Mouse (Mus musculus) lung, postnatal 0 days (tissue): ENCODE measurements around the gene Accs. TPM values are rescaled to one million over a fixed set of nuclear protein-coding genes. Genes with fewer than 3 reads are reported as not detected.

Experiments used
- ATAC-seq: fragments of 200-750 bp; cut with Nextera tagmentation; 2 replicates; pipeline ENCODE4 v1.8.0; 2017; ENCODE audit warnings: moderate library complexity
- DNase-seq: peaks from one replicate; pipeline ENCODE4 v3.0.0-alpha.2; 2016; ENCODE audit warnings: low spot score
- H3K27ac ChIP-seq: fragments of 300-500 bp; sonication (generic); 2 replicates; pipeline ENCODE4 v1.5.1; 2014; ENCODE audit warnings: antibody characterized with exemption, mild to moderate bottlenecking, low read length, mixed read lengths
- H3K27me3 ChIP-seq: fragments of 300-500 bp; sonication (generic); replicated peaks from 2 replicates; pipeline ENCODE4 v1.6.1; 2014; ENCODE audit warnings: low read length, mixed read lengths; ENCODE audit not compliant: insufficient read depth
- H3K36me3 ChIP-seq: fragments of 300-500 bp; sonication (generic); 2 replicates; pipeline ENCODE4 v1.6.1; 2014; ENCODE audit warnings: low read length, mixed read lengths; ENCODE audit not compliant: insufficient read depth
- H3K4me1 ChIP-seq: fragments of 300-500 bp; sonication (generic); 2 replicates; pipeline ENCODE4 v1.6.1; 2014; ENCODE audit warnings: antibody characterized with exemption, low read depth, low read length, mixed read lengths; ENCODE audit not compliant: insufficient read depth
- H3K4me2 ChIP-seq: fragments of 300-500 bp; sonication (generic); replicated peaks from 2 replicates; pipeline ENCODE4 v1.6.1; 2014; ENCODE audit warnings: low read depth, mild to moderate bottlenecking, low read length, moderate library complexity, mixed read lengths
- H3K4me3 ChIP-seq: fragments of 300-500 bp; sonication (generic); 2 replicates; pipeline ENCODE4 v1.5.1; 2014; ENCODE audit warnings: low read depth, low read length
- H3K9ac ChIP-seq: fragments of 300-500 bp; sonication (generic); replicated peaks from 2 replicates; pipeline ENCODE4 v1.6.1; 2014; ENCODE audit warnings: low read depth, mild to moderate bottlenecking
- H3K9me3 ChIP-seq: fragments of 300-500 bp; sonication (generic); 2 replicates; pipeline ENCODE4 v1.6.1; 2016; ENCODE audit warnings: low read length, mixed read lengths
- CTCF ChIP-seq: IDR thresholded peaks from 2 replicates; pipeline ENCODE4 v1.5.1; 2016; ENCODE audit warnings: antibody characterized with exemption, mild to moderate bottlenecking
- EP300 ChIP-seq: IDR thresholded peaks from 2 replicates; pipeline ENCODE4 v1.6.1; 2016; ENCODE audit warnings: antibody characterized with exemption, mild to moderate bottlenecking, control low read depth
- WGBS: fragments of 180-500 bp; shearing (Covaris S2); extraction: QIAGEN DNeasy Blood & Tissue Kit; methylation state at CpG from one replicate; pipeline ENCODE4 v1.1.7; 2014; 5-methylcytosine and 5-hydroxymethylcytosine counted together
- polyA plus RNA-seq: library from polyadenylated mRNA; unstranded; fragments of >200 nt; fragmentation: Nextera tagmentation; extraction: Ambion mirVana; gene quantifications from 2 replicates; pipeline ENCODE4 v1.2.1, GENCODE M21; 2015

Gene Accs
- polyA plus RNA-seq, 1 experiment from 2014 or later = 6.0 TPM

DNA sequence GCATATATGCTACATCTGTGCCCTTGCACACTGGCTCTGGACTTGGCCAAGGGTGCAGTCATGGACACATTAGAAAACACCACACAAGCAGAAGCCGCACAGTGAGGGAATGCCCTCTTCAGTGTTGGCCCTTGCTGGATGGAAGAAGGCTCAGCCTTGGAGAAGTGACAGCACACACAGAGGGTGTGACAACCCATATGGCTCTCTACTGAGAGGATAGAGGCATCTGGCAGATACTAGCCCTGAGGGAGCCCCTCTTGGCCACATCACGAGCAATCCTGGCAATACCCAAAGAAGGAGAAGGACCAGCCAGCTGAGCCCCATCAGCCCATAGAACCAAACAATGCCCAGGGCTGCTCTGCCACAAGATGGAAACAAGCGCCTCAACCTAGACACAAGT lies 24.9 kb upstream of the Accs start:
- ATAC-seq (no peak), DNase-seq (no peak)
- Histone ChIP-seq H3K9me3 (no peaks in the 10 kb centered on the region), H3K4me3 (no peak overlapping the region), H3K9ac (no peak overlapping the region), H3K4me1 (no peaks in the 10 kb centered on the region), H3K4me2 (no peak overlapping the region), H3K36me3 (no peaks in the 10 kb centered on the region), H3K27me3 (no peaks in the 10 kb centered on the region), H3K27ac (no peak overlapping the region; the same call in 1 of the 2 replicates)
- WGBS = 85% methylated on average over 3 of the region's 3 CpGs
- TF ChIP-seq EP300 (no peak), CTCF (no peak)

DNA sequence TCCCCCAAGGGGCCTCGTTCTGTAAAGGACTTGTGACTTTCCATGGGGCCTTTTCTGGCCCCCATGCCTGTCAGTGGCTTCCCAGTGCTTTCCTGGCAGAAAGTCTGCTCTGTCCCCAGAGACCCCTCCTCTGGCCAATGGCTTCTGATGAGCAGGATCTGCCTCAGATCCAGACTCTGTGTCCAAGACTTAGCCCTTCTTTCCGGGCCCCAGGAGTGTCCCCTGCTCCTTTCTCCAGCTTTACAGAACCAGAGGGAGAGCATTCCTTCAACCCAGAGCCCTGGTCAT lies 24.4 kb upstream of the Accs start:
- Histone ChIP-seq H3K9me3 (no peaks in the 10 kb centered on the region), H3K4me1 (no peaks in the 10 kb centered on the region), H3K27me3 (no peaks in the 10 kb centered on the region), H3K27ac (no peak overlapping the region; the same call in 1 of the 2 replicates), H3K36me3 (no peaks in the 10 kb centered on the region), H3K9ac (no peak overlapping the region), H3K4me3 (no peak overlapping the region), H3K4me2 (no peak overlapping the region)
- no peak for TF ChIP-seq CTCF
- no peak for TF ChIP-seq EP300
- ATAC-seq (no peak), DNase-seq (no peak)
- WGBS = 23% methylated on average over 2 of the region's 2 CpGs

DNA sequence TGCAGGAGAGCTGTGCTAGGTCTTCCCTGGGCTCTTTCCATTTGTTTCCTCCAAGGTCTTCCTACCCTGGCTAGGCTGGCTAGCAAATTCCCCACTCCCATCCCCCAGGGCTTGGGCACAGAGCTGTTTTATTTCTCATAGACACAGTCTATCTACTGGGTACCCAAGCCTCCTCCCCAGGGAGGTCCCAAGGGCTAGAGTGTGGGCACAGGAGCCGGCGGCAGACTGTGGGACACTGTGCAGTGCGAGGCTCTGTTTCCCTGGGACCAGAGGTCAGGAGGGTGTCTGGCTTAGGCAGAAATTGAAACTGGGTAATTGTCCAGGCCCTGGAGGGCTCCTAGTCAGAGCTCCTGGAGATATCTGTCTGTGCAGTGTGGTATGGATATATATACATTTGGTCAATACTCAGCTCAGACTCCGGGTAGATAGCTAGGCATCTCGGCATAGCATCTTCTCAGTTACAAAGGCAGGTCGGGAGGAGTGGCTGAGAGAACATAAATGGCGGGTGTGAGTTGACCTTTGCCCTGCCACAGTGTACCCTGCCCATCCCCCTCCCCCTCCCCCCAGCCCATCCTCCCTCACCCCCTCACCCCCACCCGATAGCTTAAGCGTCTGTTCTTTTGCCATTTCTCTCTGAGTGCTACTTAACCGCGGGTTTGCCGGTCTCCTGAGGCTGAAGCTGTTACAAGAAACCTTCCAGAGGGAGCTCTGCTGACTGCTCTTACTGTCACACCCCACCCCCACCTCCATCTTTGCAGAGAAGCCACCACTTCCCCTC lies 23.9 kb upstream of the Accs start:
- TF ChIP-seq CTCF (no peak), EP300 (no peak)
- no peaks in the 10 kb centered on the region for H3K9me3 ChIP-seq
- H3K27me3 ChIP-seq = no peaks in the 10 kb centered on the region
- H3K4me2 ChIP-seq = no peak overlapping the region
- WGBS = 23% methylated on average over 12 of the region's 12 CpGs
- H3K9ac ChIP-seq = no peak overlapping the region
- no peak overlapping the region for H3K4me3 ChIP-seq
- ATAC-seq (peak; percentile 55), DNase-seq (peak; percentile 52)
- no peaks in the 10 kb centered on the region for H3K36me3 ChIP-seq
- no peak overlapping the region; the same call in 1 of the 2 replicates for H3K27ac ChIP-seq
- no peaks in the 10 kb centered on the region for H3K4me1 ChIP-seq

DNA sequence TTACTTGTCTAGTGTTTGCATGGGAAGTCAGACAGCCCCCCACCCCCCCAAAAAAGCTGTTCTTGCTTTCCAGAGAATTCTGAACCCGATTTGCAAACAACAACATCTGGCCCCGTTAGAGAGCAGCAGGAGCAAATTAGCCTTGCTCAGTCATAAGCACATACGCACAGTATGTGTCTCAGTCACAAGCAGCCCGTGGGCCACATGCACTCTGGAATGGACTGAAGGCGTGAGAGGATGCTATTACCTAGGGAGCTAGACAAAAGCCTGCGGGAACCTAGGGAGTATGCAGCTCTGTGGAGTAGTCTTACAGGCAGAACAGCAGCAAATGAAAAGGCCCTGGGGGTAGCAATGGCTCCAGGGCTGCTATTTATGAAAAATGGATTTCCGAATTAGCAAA lies 22.5 kb upstream of the Accs start:
- no peak for ATAC-seq

DNA sequence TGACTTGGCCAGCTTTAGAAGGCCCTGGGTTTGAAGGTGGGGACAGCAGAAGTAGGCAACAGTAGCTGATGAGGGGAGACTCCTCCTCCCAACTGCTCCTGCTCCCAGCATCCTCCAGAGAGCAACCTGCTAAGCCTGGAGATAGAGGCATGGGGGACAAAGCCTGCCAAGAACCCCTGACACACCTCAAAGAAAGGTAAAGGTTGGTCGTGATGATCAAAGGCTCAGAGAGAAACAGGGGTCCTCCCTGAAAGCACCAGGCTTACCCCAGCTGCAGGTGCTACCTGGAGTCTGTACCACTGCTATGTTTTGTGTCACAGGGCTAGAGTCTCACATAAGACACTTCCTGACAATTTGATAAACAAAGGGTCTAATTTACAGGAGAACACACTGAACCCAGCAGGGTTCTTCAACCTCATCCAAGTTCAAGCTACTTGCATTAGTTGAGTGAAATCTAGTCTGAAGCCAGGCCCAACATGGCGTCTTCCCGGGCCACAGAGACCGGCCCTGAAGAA lies 21.7 kb upstream of the Accs start:
- no peak overlapping the region for H3K27ac ChIP-seq
- H3K9me3 ChIP-seq = no peaks in the 10 kb centered on the region
- H3K4me3 ChIP-seq = no peak overlapping the region
- no peaks in the 10 kb centered on the region for H3K36me3 ChIP-seq
- H3K9ac ChIP-seq = no peak overlapping the region
- 95% methylated on average over 4 of the region's 4 CpGs for WGBS
- H3K27me3 ChIP-seq = no peaks in the 10 kb centered on the region
- no peak for ATAC-seq
- H3K4me1 ChIP-seq = no peaks in the 10 kb centered on the region
- no peak overlapping the region for H3K4me2 ChIP-seq
- TF ChIP-seq CTCF (no peak), EP300 (no peak)
- DNase-seq = no peak

More for the DNA sequence above, 22.5 kb upstream of the Accs start:
- H3K9me3 ChIP-seq = no peaks in the 10 kb centered on the region
- no peak overlapping the region for H3K9ac ChIP-seq
- no peaks in the 10 kb centered on the region for H3K36me3 ChIP-seq
- no peak overlapping the region for H3K4me2 ChIP-seq
- no peak overlapping the region for H3K27ac ChIP-seq
- no peak for DNase-seq
- WGBS = 75% methylated on average over 7 of the region's 7 CpGs
- no peak overlapping the region for H3K4me3 ChIP-seq
- H3K27me3 ChIP-seq = no peaks in the 10 kb centered on the region
- no peaks in the 10 kb centered on the region for H3K4me1 ChIP-seq
- no peak for TF ChIP-seq CTCF
- TF ChIP-seq EP300 = no peak

DNA sequence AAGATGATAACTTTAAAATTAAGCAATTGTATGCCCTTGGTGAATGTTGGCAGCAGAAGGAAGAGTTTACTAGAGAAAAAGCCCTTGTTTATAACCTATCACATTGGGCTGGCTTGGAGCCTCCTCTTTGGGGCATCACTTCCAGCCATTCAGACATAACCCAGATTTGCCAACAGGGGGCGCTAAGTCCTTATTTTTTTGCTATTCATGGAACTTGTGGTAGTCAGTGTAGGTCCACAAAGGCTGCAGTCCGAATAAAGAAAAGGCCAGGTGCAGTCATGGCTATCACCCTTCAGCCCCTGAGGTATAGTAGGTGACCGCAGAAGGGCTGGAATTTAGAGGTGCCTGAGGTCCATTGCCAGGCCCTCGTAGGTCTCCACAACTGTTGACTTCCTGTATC lies 21.1 kb upstream of the Accs start:
- no peaks in the 10 kb centered on the region for H3K9me3 ChIP-seq
- no peak overlapping the region for H3K4me3 ChIP-seq
- no peak overlapping the region for H3K9ac ChIP-seq
- no peaks in the 10 kb centered on the region for H3K4me1 ChIP-seq
- H3K27me3 ChIP-seq = no peaks in the 10 kb centered on the region
- no peak for TF ChIP-seq EP300
- TF ChIP-seq CTCF = peak; percentile 73
- peak; percentile 57 for ATAC-seq
- no peaks in the 10 kb centered on the region for H3K36me3 ChIP-seq
- DNase-seq = peak; percentile 72
- no peak overlapping the region for H3K27ac ChIP-seq
- 35% methylated on average over 4 of the region's 4 CpGs for WGBS
- H3K4me2 ChIP-seq = no peak overlapping the region
